Comparison of ENCODE assay signal across 8 mouse cellular contexts in genomic region chr8:123948942-123949685, GRCm38 (mm10). TPM values are rescaled to one million over a fixed set of nuclear protein-coding genes. Genes with fewer than 3 reads are reported as not detected.
DNase-seq lines count a peak whose midpoint lies in the region; ATAC-seq lines count a peak whose summit lies in the region.

Gene Nup133 (minus strand): TSS chr8:123949265.

- H3K9me3 ChIP-seq in hindbrain, embryonic 12.5 days (replicated peaks) = no peaks in the 10 kb centered on the region

- H3K9ac ChIP-seq in hindbrain, embryonic 12.5 days = peak within 1 kb of the TSS; percentile 79

- under 1% methylated on average over 75 of the region's 77 CpGs for WGBS in hindbrain, embryonic 12.5 days

- H3K27me3 ChIP-seq in hindbrain, embryonic 12.5 days = no peaks in the 10 kb centered on the region

- peaks cover 20% of the 10 kb centered on the region for H3K36me3 ChIP-seq in hindbrain, embryonic 12.5 days

- peaks cover 11% of the 10 kb centered on the region for H3K4me1 ChIP-seq in hindbrain, embryonic 12.5 days

- H3K4me2 ChIP-seq in hindbrain, embryonic 12.5 days (replicated peaks) = peak within 1 kb of the TSS; percentile 97

- H3K4me3 ChIP-seq in hindbrain, embryonic 12.5 days = peak within 1 kb of the TSS; percentile 99

- ATAC-seq in hindbrain, embryonic 12.5 days (ENCODE audit: low FRiP score) = peak; percentile 87

- peak within 1 kb of the TSS; percentile 79 for H3K27ac ChIP-seq in hindbrain, embryonic 12.5 days

- DNase-seq in NIH3T3 (ENCODE audit: low read depth) = peak; percentile 100
- peak; percentile 100 for DNase-seq in cerebellum, postnatal 10 days
- peak; percentile 98 to 100 for DNase-seq in frontal cortex, postnatal 10 days (ENCODE audit: low spot score in 2 of 2)
- peak; percentile 100 for DNase-seq in layer of hippocampus, postnatal 14 days (ENCODE audit: low spot score in 2 of 2)
- peak; percentile 100 for DNase-seq in lung, postnatal 14 days
- DNase-seq in retina, adult 2 months (ENCODE audit: low read depth, low spot score) = peak; percentile 99
- peak; percentile 99 for DNase-seq in thymus, postnatal 36 days

RNA-seq across cellular contexts. Expression of gene Nup133, which starts in this region (rescaled TPM):
- polyA plus RNA-seq in hindbrain, embryonic 12.5 days (2016; fragmentation: Nextera tagmentation; extraction: Ambion mirVana) = 39.2 and 42.1 TPM in 2 replicates
- 10 to 100 TPM; 22.2 to 23.8 TPM for total RNA-seq in layer of hippocampus, postnatal 14 days (2021)

Comparison
In these comparisons a context has a peak if more than half of its experiments do, and no peak if none do; other contexts are left out.
1. Peak in every context shown above with its lines: DNase-seq, ATAC-seq, H3K4me3 ChIP-seq and H3K27ac ChIP-seq.